Mouse (Mus musculus): ENCODE results near the gene Dlgap4.

DNA sequence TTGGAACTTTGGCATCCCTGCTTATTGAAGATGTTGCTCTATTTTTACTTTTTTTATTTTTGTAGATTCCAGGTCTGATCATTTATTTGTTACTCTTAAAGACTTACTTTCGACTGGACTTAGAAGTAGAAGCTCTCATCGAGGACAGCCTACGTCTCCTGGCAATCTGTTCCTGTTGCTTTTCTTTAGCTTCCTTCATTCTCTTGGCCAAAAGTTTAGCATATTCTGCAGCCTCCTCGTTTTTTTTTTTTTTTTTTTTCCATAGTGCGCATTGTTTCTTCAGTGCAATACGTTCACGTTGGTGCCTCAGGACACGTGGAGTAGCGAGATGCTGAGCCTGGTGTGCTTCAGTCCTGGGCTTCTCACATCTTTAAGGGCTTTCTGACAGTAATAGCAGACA lies 19.2 kb downstream of the Dlgap4 start:
- TF ChIP-seq GATA1 (IDR thresholded peaks at IDR 0.05; ENCODE audit: borderline replicate concordance, low read length) = no peak
- TF ChIP-seq FLI1 (IDR thresholded peaks at IDR 0.05; ENCODE audit: low read length) = no peak
